Mouse (Mus musculus): ENCODE results near the gene Gm48552. TPM values are rescaled to one million over a fixed set of nuclear protein-coding genes. Genes with fewer than 3 reads are reported as not detected.

Gene Gm48552
- polyA plus RNA-seq, 1 experiment from 2014 or later, result 2.7 TPM

GRCm38 (mm10) chr10:81433541-81434289 lies 44.9 kb downstream of the Gm48552 start:
- H3K27ac ChIP-seq (replicated peaks), result peak overlapping the region; percentile 62; the same call in 1 of the 2 replicates
- no peak overlapping the region for H3K4me2 ChIP-seq
- 67% methylated on average over 26 of the region's 26 CpGs for WGBS
- H3K4me1 ChIP-seq (replicated peaks), result peaks cover 44% of the 10 kb centered on the region
- H3K36me3 ChIP-seq, result no peaks in the 10 kb centered on the region
- H3K27me3 ChIP-seq, result no peaks in the 10 kb centered on the region
- ATAC-seq (ENCODE audit: low FRiP score, low read depth), result no peak
- no peak overlapping the region for H3K4me3 ChIP-seq
- H3K9me3 ChIP-seq, result no peaks in the 10 kb centered on the region
- H3K9ac ChIP-seq, result no peak overlapping the region

DNA sequence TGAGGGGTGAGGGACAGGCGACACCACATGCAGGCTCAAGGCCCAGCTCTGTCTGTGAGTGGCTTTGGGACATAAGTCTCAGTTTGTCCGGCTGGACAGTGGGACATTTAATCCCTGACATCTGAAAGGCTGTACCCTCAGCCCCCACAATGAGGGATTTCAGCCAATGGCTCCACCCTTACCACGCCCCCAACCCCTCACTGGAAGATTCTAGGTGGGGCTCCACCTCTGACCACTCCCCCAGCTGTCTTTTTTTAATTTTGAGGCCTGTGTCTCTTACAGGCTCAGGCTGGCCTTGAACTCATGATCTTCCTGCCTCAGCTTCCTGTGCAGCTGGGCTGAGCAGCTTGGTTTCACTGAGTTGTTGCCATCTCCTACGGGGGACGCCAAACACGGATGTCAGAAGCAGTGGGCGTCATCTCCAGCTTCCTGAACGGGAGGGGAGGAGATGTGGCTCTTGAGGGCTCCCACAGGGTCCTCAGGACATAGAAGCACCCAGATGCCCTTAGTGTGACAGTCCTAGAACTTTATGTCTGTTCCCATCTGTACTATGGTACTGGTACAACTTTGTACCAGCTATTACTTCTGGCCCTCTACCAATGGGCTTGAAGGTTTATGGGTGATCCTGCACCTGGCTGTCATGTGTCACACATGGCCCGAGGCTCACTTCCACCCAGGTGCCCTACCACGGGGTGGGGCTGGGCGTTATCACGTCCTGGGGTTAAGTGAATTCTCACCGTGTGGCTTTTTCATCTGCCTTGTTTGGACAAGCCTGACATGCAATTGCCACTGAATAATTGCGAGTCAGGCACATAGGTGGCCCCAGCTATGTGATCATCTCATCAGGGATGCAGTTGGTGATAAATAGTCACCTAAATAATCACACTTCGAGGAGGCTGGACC lies 45.8 kb downstream of the Gm48552 start:
- 71% methylated on average over 15 of the region's 15 CpGs for WGBS
- H3K9me3 ChIP-seq, result no peaks in the 10 kb centered on the region
- no peaks in the 10 kb centered on the region for H3K36me3 ChIP-seq
- H3K27me3 ChIP-seq, result no peaks in the 10 kb centered on the region
- no peak for ATAC-seq (ENCODE audit: low FRiP score, low read depth)
- H3K27ac ChIP-seq (replicated peaks), result peak overlapping the region; percentile 66; the same call in 1 of the 2 replicates
- peaks cover 36% of the 10 kb centered on the region for H3K4me1 ChIP-seq (replicated peaks)
- H3K4me2 ChIP-seq, result no peak overlapping the region
- no peak overlapping the region for H3K9ac ChIP-seq
- H3K4me3 ChIP-seq, result no peak overlapping the region

GRCm38 (mm10) chr10:81435436-81435835 lies 46.6 kb downstream of the Gm48552 start:
- no peak overlapping the region for H3K9ac ChIP-seq
- peak overlapping the region; percentile 66; the same call in 1 of the 2 replicates for H3K27ac ChIP-seq (replicated peaks)
- no peak overlapping the region for H3K4me2 ChIP-seq
- no peak for ATAC-seq (ENCODE audit: low FRiP score, low read depth)
- no peaks in the 10 kb centered on the region for H3K36me3 ChIP-seq
- WGBS, result 59% methylated on average over 3 of the region's 3 CpGs
- H3K4me3 ChIP-seq, result no peak overlapping the region
- H3K27me3 ChIP-seq, result no peaks in the 10 kb centered on the region
- peaks cover 33% of the 10 kb centered on the region for H3K4me1 ChIP-seq (replicated peaks)
- no peaks in the 10 kb centered on the region for H3K9me3 ChIP-seq

Small RNAs within 50 kb of the gene (microRNA-seq; reads per million reads assigned to microRNA genes)
- gene Mir1191b, result 1.1 reads per million
- not detected for gene Mir6913

Other genes with a start within 250 kb of the Gm48552 start
- gene Pias4, start 221.1 kb upstream of the Gm48552 start, polyA plus RNA-seq (2015; fragmentation: Nextera tagmentation; extraction: Ambion mirVana), result 52.2 and 61.2 TPM in 2 replicates
- gene Eef2, start 212.4 kb upstream of the Gm48552 start, polyA plus RNA-seq (2015; fragmentation: Nextera tagmentation; extraction: Ambion mirVana), result 532 and 536 TPM in 2 replicates
- gene Dapk3, start 206.0 kb upstream of the Gm48552 start, polyA plus RNA-seq (2015; fragmentation: Nextera tagmentation; extraction: Ambion mirVana), result 69.7 and 70.1 TPM in 2 replicates
- 0.13 and 0.31 TPM in 2 replicates for gene 4930442H23Rik, start 205.2 kb upstream of the Gm48552 start, polyA plus RNA-seq (2015; fragmentation: Nextera tagmentation; extraction: Ambion mirVana)
- 0.10 TPM in 1 of 2 replicates, not detected in the other for gene Nmrk2, start 187.0 kb upstream of the Gm48552 start, polyA plus RNA-seq (2015; fragmentation: Nextera tagmentation; extraction: Ambion mirVana)
- gene Atcay, start 158.2 kb upstream of the Gm48552 start, polyA plus RNA-seq (2015; fragmentation: Nextera tagmentation; extraction: Ambion mirVana), result 80.6 and 85.5 TPM in 2 replicates
- gene Zfr2, start 155.8 kb upstream of the Gm48552 start, polyA plus RNA-seq (2015; fragmentation: Nextera tagmentation; extraction: Ambion mirVana), result 30.3 and 34.0 TPM in 2 replicates
- 43.8 and 49.7 TPM in 2 replicates for gene Matk, start 136.1 kb upstream of the Gm48552 start, polyA plus RNA-seq (2015; fragmentation: Nextera tagmentation; extraction: Ambion mirVana)
- 121 and 144 TPM in 2 replicates for gene Mrpl54, start 122.1 kb upstream of the Gm48552 start, polyA plus RNA-seq (2015; fragmentation: Nextera tagmentation; extraction: Ambion mirVana)
- 38.3 and 38.6 TPM in 2 replicates for gene Apba3, start 122.0 kb upstream of the Gm48552 start, polyA plus RNA-seq (2015; fragmentation: Nextera tagmentation; extraction: Ambion mirVana)
- 5.9 and 6.2 TPM in 2 replicates for gene Tjp3, start 97.4 kb upstream of the Gm48552 start, polyA plus RNA-seq (2015; fragmentation: Nextera tagmentation; extraction: Ambion mirVana)
- 130 and 151 TPM in 2 replicates for gene Pip5k1c, start 96.0 kb upstream of the Gm48552 start, polyA plus RNA-seq (2015; fragmentation: Nextera tagmentation; extraction: Ambion mirVana)
- 33.8 and 35.1 TPM in 2 replicates for gene Cactin, start 67.9 kb upstream of the Gm48552 start, polyA plus RNA-seq (2015; fragmentation: Nextera tagmentation; extraction: Ambion mirVana)
- gene Tbxa2r, start 60.3 kb upstream of the Gm48552 start, polyA plus RNA-seq (2015; fragmentation: Nextera tagmentation; extraction: Ambion mirVana), result 4.7 and 5.2 TPM in 2 replicates
- not detected in 2 replicates for gene Gipc3, start 45.7 kb upstream of the Gm48552 start, polyA plus RNA-seq (2015; fragmentation: Nextera tagmentation; extraction: Ambion mirVana)
- 39.0 and 39.9 TPM in 2 replicates for gene Hmg20b, start 38.5 kb upstream of the Gm48552 start, polyA plus RNA-seq (2015; fragmentation: Nextera tagmentation; extraction: Ambion mirVana)
- 21.0 and 21.1 TPM in 2 replicates for gene Mfsd12, start 31.5 kb upstream of the Gm48552 start, polyA plus RNA-seq (2015; fragmentation: Nextera tagmentation; extraction: Ambion mirVana)
- 1.1 TPM in 2 replicates for gene 4930404N11Rik, start 23.2 kb upstream of the Gm48552 start, polyA plus RNA-seq (2015; fragmentation: Nextera tagmentation; extraction: Ambion mirVana)
- gene Fzr1, start 10.5 kb upstream of the Gm48552 start, polyA plus RNA-seq (2015; fragmentation: Nextera tagmentation; extraction: Ambion mirVana), result 147 and 152 TPM in 2 replicates
- 92.2 and 94.0 TPM in 2 replicates for gene Dohh, start 4.6 kb upstream of the Gm48552 start, polyA plus RNA-seq (2015; fragmentation: Nextera tagmentation; extraction: Ambion mirVana)
- gene Gm48551, start 4.5 kb upstream of the Gm48552 start, polyA plus RNA-seq (2015; fragmentation: Nextera tagmentation; extraction: Ambion mirVana), result 6.2 and 6.6 TPM in 2 replicates
- 1.4 and 1.8 TPM in 2 replicates for gene Smim24, start 4.0 kb downstream of the Gm48552 start, polyA plus RNA-seq (2015; fragmentation: Nextera tagmentation; extraction: Ambion mirVana)
- gene Nfic, start 66.6 kb downstream of the Gm48552 start, polyA plus RNA-seq (2015; fragmentation: Nextera tagmentation; extraction: Ambion mirVana), result 26.6 and 28.0 TPM in 2 replicates
- gene Celf5, start 93.7 kb downstream of the Gm48552 start, polyA plus RNA-seq (2015; fragmentation: Nextera tagmentation; extraction: Ambion mirVana), result 70.0 and 77.6 TPM in 2 replicates
- gene Ncln, start 107.4 kb downstream of the Gm48552 start, polyA plus RNA-seq (2015; fragmentation: Nextera tagmentation; extraction: Ambion mirVana), result 66.5 and 72.7 TPM in 2 replicates
- gene S1pr4, start 111.1 kb downstream of the Gm48552 start, polyA plus RNA-seq (2015; fragmentation: Nextera tagmentation; extraction: Ambion mirVana), result 0.83 and 0.86 TPM in 2 replicates
- gene Gna15, start 135.2 kb downstream of the Gm48552 start, polyA plus RNA-seq (2015; fragmentation: Nextera tagmentation; extraction: Ambion mirVana), result 1.1 and 1.2 TPM in 2 replicates
- 94.3 and 109 TPM in 2 replicates for gene Gna11, start 156.2 kb downstream of the Gm48552 start, polyA plus RNA-seq (2015; fragmentation: Nextera tagmentation; extraction: Ambion mirVana)
- gene Aes, start 170.5 kb downstream of the Gm48552 start, polyA plus RNA-seq (2015; fragmentation: Nextera tagmentation; extraction: Ambion mirVana), result 820 and 884 TPM in 2 replicates
- 46.6 and 46.9 TPM in 2 replicates for gene Tle2, start 185.6 kb downstream of the Gm48552 start, polyA plus RNA-seq (2015; fragmentation: Nextera tagmentation; extraction: Ambion mirVana)
- gene Tle6, start 212.1 kb downstream of the Gm48552 start, polyA plus RNA-seq (2015; fragmentation: Nextera tagmentation; extraction: Ambion mirVana), result 8.7 and 9.8 TPM in 2 replicates
- gene BC025920, start 217.3 kb downstream of the Gm48552 start, polyA plus RNA-seq (2015; fragmentation: Nextera tagmentation; extraction: Ambion mirVana), result 1.7 and 2.1 TPM in 2 replicates
- gene Sirt6, start 238.8 kb downstream of the Gm48552 start, polyA plus RNA-seq (2015; fragmentation: Nextera tagmentation; extraction: Ambion mirVana), result 49.0 and 49.1 TPM in 2 replicates
- gene Ankrd24, start 239.5 kb downstream of the Gm48552 start, polyA plus RNA-seq (2015; fragmentation: Nextera tagmentation; extraction: Ambion mirVana), result 19.4 and 23.6 TPM in 2 replicates

Measured in hindbrain, embryonic 15.5 days (tissue).